Mouse (Mus musculus) brain, embryonic 14.5 days (tissue): ENCODE results near the gene Ogfr. TPM values are rescaled to one million over a fixed set of nuclear protein-coding genes. Genes with fewer than 3 reads are reported as not detected.

Experiments used
- DNase-seq: peaks from one replicate; pipeline ENCODE4 v3.0.0-alpha.2; 2011; ENCODE audit warnings: low read depth
- CTCF ChIP-seq: fragments of 200-500 bp; IDR thresholded peaks from 2 replicates; pipeline ENCODE4 v1.5.1; 2012; ENCODE audit warnings: inconsistent platforms, mild to moderate bottlenecking, moderate library complexity, borderline replicate concordance; ENCODE audit not compliant: insufficient read depth, insufficient read length; ENCODE audit errors: extremely low read depth
- POLR2A ChIP-seq: fragments of 200-500 bp; IDR thresholded peaks from 2 replicates; pipeline ENCODE4 v1.6.1; 2012; ENCODE audit warnings: mild to moderate bottlenecking, inconsistent platforms, borderline replicate concordance; ENCODE audit not compliant: poor library complexity, insufficient read depth, insufficient read length, severe bottlenecking; ENCODE audit errors: extremely low read depth
- polyA plus RNA-seq: library from polyadenylated mRNA; depleted of rRNA; stranded (reverse); fragments of >200 nt; gene quantifications from 2 replicates; pipeline ENCODE4 v1.2.3, GENCODE M21; 2012; rRNA removed

Ogfr gene
- polyA plus RNA-seq, 1 experiment = 105 TPM

DNA sequence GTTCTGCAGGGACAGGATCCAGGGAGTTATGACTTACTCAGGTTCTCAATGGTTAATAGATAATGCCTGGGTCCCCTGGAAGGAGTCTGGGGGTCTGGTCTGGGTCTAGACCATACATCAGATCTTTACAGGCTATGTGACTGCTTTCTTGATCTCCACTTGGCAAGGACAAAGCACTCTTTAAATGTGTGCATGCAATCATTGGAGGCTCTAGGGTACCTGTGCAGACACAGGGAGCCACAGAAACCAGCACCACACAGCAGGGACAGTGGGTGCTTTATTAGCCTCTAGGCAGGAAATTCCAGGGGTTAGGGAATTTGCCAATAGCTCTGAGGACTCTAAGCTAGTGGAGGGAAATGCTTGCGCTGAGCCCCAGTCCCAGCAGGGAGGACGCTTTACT lies 22.8 kb downstream of the Ogfr start:
- DNase-seq = no peak
- TF ChIP-seq CTCF (no peak), POLR2A (no peak)

DNA sequence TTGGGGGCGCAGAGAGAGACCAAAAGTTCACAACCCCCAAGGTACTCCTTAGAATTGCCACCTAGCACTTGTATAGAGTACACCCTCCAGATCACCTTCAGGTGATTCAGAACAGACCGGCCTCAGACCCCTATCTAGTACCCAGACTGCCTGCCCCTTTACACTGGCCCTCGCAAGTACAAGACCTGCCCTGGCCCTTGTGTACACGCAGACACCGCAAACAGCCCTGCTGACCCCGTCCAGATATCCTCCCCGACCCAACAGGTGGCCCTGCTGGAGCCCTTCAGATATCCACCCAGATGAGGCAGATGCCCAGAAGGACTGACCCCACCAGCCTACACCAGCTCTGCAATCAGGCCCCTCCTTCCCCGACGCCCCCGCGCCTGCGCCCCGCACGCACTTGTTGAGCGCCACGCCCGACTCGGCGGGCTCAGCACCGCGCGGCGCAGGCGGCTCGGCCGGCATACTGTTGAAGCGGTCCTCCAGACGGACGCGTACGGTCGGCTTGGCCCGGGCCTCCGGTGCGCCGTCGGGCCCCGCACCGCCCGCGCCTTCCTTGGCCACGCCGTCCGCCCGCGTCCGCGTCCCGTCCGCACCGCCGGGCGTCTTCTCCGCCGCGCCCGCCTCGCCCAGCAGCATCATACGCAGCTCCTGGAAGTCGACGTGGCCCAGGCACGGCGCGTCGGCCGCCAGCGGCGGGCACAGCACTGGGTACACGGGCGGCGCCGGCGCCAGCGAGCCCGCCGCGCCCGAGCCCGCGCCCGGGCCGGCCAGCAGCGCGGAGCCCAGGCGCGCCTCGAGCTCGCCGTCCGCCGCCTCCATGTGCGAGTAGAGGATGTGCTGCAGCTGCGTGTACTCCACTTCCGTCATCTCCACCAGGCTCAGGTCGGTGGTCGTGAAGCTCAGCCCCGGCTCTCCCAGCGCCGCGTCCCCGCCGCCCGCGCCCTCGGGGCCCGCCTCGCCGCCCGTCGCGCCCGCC lies 52.8 kb downstream of the Ogfr start:
- TF ChIP-seq CTCF (no peak), POLR2A (no peak)
- DNase-seq = no peak

DNA sequence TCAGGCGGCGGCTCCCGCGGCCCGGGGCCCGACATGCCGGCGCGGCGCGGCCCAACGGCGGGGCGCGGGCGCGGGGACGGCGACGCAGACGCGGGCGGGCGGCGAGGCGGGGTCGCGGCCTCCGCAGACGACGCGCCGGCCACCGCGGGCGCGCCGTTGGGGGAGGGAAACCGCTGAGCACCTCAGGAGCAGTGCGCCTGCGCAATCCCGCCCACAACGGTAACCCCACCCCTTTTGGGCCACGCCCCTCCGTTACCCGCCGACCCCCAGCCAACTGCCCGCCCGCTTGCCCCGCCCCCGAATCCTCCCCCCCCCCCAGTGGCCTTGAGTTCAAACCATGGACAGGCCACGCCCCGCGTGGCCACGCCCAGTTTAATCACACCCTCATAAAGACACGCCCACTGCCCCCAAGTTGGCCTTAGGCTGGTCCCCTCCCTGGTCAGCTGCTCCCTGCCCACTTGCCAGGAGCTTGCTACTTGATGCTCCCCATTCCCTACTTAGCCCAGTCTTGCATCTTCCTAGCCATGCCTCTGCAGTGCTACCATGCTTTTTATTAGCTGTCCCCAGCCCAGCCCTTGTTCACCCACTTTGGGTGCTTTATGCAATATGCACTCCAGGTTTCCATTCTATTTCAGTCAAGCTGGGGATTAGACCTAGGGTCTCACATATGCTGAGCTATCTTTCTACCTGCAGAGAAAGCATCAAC lies 53.7 kb downstream of the Ogfr start, which contains the start of gene Tcfl5:
TSS of gene Tcfl5 (minus strand) at position 154 of the 706 bp plus-strand sequence.
- TF ChIP-seq POLR2A = no peak
- no peak for TF ChIP-seq CTCF
- no peak for DNase-seq

DNA sequence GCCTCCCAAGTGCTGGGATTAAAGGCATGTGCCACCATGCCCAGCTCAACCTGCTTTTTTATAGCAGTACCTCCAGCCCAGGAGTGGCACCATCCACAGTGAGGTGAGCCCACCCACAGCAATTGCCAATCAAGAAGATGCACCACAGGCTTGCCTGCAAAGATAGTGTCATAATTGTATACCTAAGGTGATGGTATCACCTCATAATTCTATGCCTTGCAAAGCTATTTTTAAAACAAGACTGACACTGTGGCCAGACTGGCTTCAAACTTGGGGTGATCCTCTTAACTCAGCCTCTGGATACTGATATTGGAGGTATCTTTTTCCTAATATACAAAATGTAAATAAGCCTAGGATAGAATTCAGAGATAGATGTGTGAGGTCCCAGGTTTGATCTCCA lies 54.6 kb downstream of the Ogfr start:
- TF ChIP-seq CTCF (no peak), POLR2A (no peak)
- no peak for DNase-seq

Other genes with a start within 250 kb of the Ogfr start
- 2.1 and 2.7 TPM in 2 replicates for gene Slco4a1, start 133.0 kb upstream of the Ogfr start, polyA plus RNA-seq
- 3.6 and 4.3 TPM in 2 replicates for gene Ntsr1, start 89.3 kb upstream of the Ogfr start, polyA plus RNA-seq
- 54.3 and 69.8 TPM in 2 replicates for gene Mrgbp, start 7.9 kb upstream of the Ogfr start, polyA plus RNA-seq
- 31.5 and 37.5 TPM in 2 replicates for gene Col9a3, start 8.5 kb downstream of the Ogfr start, polyA plus RNA-seq
- 1.2 and 1.9 TPM in 2 replicates for gene Tcfl5, start 53.5 kb downstream of the Ogfr start, polyA plus RNA-seq
- 24.9 and 31.0 TPM in 2 replicates for gene Dido1, start 120.8 kb downstream of the Ogfr start, polyA plus RNA-seq
- 62.8 and 64.7 TPM in 2 replicates for gene Gid8, start 120.9 kb downstream of the Ogfr start, polyA plus RNA-seq
- gene Slc17a9, start 136.0 kb downstream of the Ogfr start, polyA plus RNA-seq = 0.83 and 0.85 TPM in 2 replicates
- 8.5 and 10.6 TPM in 2 replicates for gene Bhlhe23, start 187.7 kb downstream of the Ogfr start, polyA plus RNA-seq